Mouse (Mus musculus) neural tube, embryonic 15.5 days (tissue): ENCODE data around the gene Slc25a22. TPM values are rescaled to one million over a fixed set of nuclear protein-coding genes. Genes with fewer than 3 reads are reported as not detected.
A peak's percentile ranks its signal among the peaks of the same experiment; 100 is the strongest.

ENCODE experiments used
- ATAC-seq: fragments of 200-750 bp; cut with Nextera tagmentation; 2 replicates; pipeline ENCODE4 v1.8.0; 2017; ENCODE audit warnings: mild to moderate bottlenecking, moderate TSS enrichment, moderate library complexity; ENCODE audit not compliant: low FRiP score
- H3K27ac ChIP-seq: fragments of 300-500 bp; sonication (generic); replicated peaks from 2 replicates; pipeline ENCODE4 v1.5.1; 2015; ENCODE audit warnings: mild to moderate bottlenecking, inconsistent platforms
- H3K27me3 ChIP-seq: fragments of 300-500 bp; sonication (generic); replicated peaks from 2 replicates; pipeline ENCODE4 v1.6.1; 2015; ENCODE audit warnings: inconsistent platforms
- H3K36me3 ChIP-seq: fragments of 300-500 bp; sonication (generic); 2 replicates; pipeline ENCODE4 v1.6.1; 2015; ENCODE audit warnings: inconsistent platforms
- H3K4me1 ChIP-seq: fragments of 300-500 bp; sonication (generic); 2 replicates; pipeline ENCODE4 v1.6.1; 2015; ENCODE audit warnings: inconsistent platforms
- H3K4me2 ChIP-seq: fragments of 300-500 bp; sonication (generic); 2 replicates; pipeline ENCODE4 v1.6.1; 2015; ENCODE audit warnings: inconsistent platforms, mild to moderate bottlenecking, moderate library complexity
- H3K4me3 ChIP-seq: fragments of 300-500 bp; sonication (generic); replicated peaks from 2 replicates; pipeline ENCODE4 v1.5.1; 2015; ENCODE audit warnings: mild to moderate bottlenecking, inconsistent platforms
- H3K9ac ChIP-seq: fragments of 300-500 bp; sonication (generic); replicated peaks from 2 replicates; pipeline ENCODE4 v1.6.1; 2015; ENCODE audit warnings: mild to moderate bottlenecking, inconsistent platforms
- H3K9me3 ChIP-seq: fragments of 300-500 bp; sonication (generic); replicated peaks from 2 replicates; pipeline ENCODE4 v1.6.1; 2016; ENCODE audit warnings: inconsistent platforms
- WGBS: fragments of 180-500 bp; shearing (Covaris S2); methylation state at CpG from one replicate; pipeline ENCODE4 v1.1.7; 2015; ENCODE audit warnings: mixed read lengths; 5-methylcytosine and 5-hydroxymethylcytosine counted together
- polyA plus RNA-seq: library from polyadenylated mRNA; unstranded; fragments of >200 nt; fragmentation: Nextera tagmentation; extraction: Ambion mirVana; gene quantifications from 2 replicates; pipeline ENCODE4 v1.2.1, GENCODE M21; 2015

The Slc25a22 gene
- polyA plus RNA-seq, 1 experiment from 2014 or later: 88.8 TPM

DNA sequence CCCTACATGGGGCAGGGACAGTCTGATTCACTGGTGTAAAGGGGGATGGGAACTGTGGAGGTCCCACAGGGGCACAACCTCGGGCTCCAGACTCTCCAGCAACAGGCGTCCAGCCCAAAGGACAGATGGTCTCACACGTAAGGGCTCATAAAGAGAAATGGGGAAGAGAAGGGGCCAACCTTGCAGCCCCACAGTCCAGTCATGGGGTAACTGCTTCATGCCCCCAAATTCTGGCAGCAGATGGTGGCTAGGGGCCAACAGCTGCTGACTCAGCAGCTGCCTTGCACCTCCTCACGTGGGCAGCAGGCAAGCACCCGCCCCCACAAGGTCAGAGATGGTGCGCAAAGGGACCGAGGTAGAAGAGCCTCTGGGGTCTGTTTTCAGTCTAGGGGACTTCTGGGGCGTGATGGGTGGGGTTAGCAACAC is 5.5 kb downstream of the Slc25a22 start:
- no peak for ATAC-seq
- Histone ChIP-seq H3K36me3 (peaks cover 42% of the 10 kb centered on the region), H3K27ac (no peak overlapping the region), H3K4me1 (peaks cover 72% of the 10 kb centered on the region), H3K9me3 (no peaks in the 10 kb centered on the region), H3K9ac (no peak overlapping the region), H3K4me2 (no peak overlapping the region), H3K27me3 (no peaks in the 10 kb centered on the region), H3K4me3 (no peak overlapping the region)
- 85% methylated on average over 8 of the region's 8 CpGs for WGBS

DNA sequence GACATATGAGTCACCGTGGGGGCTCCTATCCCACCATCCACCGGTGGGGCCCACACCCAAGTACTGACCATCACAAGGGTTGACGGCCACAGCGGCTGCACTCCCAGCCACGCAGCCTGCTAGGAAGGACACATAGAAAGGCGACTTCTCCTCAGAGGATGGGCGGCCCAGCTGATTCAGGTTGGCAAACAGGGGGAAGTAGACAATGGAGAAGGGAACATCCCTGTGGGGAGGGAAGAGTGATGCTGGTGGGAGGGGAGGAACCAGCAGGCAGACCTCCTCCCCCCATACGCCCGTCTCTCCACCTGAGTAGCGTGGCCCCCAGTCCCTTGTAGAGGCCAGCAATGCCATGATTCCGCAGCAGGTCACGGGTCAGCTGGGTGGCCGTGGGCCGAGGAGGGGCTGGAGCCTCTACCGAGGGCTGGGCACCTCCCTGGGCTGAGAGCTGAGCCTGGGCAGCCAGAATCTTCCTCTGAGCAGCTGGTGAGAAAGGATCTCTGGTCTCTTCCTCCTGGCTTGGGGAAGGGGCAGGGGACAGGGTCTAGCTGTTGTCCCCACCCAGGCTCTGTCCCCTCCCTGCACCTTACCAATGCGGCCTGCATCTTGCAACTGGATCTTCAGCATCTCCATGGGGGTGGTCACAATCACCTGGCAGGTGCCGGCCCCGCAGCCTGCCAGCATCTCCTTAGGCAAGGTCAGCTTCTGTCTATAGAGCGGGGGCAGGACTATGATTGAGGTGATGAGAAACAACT is 6.1 kb downstream of the Slc25a22 start:
- no peak for ATAC-seq
- Histone ChIP-seq H3K4me3 (no peak overlapping the region), H3K27me3 (no peaks in the 10 kb centered on the region), H3K9me3 (no peaks in the 10 kb centered on the region), H3K27ac (no peak overlapping the region), H3K4me1 (peaks cover 67% of the 10 kb centered on the region), H3K4me2 (no peak overlapping the region), H3K9ac (no peak overlapping the region), H3K36me3 (peaks cover 48% of the 10 kb centered on the region)
- WGBS: 95% methylated on average over 19 of the region's 19 CpGs

DNA sequence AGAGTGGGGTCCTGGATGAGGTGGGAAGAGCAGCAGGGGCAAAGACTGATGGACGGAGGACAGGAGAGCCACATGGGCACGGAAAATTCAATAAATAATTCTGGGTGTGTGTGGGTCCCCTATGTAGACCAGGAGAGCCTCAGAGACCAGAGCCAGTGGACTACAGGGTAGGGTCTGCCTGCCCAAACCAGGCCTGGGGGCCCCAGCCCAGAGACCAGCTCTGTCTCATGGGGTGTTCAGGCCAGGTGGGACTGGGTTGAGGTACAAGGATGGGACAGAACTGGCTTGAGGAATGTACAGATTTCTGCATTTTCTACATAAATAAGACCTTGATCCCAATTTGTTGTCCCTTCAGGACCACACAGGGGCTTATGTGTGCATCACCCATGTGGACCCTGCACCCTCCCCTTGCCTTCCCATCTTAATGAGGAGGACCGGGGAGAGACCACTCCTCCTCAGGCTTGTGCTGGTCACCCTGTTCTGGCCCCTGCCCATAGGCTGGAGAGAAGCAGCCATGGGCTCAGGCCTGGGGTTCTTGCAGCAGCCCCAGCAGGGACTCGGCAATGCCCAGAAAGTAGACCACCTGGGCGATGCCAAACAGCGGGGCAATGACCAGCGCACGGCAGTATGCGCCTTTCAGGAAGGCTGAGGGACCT is 7.0 kb downstream of the Slc25a22 start:
- no peak overlapping the region for H3K4me2 ChIP-seq
- no peak for ATAC-seq
- 91% methylated on average over 9 of the region's 9 CpGs for WGBS

DNA sequence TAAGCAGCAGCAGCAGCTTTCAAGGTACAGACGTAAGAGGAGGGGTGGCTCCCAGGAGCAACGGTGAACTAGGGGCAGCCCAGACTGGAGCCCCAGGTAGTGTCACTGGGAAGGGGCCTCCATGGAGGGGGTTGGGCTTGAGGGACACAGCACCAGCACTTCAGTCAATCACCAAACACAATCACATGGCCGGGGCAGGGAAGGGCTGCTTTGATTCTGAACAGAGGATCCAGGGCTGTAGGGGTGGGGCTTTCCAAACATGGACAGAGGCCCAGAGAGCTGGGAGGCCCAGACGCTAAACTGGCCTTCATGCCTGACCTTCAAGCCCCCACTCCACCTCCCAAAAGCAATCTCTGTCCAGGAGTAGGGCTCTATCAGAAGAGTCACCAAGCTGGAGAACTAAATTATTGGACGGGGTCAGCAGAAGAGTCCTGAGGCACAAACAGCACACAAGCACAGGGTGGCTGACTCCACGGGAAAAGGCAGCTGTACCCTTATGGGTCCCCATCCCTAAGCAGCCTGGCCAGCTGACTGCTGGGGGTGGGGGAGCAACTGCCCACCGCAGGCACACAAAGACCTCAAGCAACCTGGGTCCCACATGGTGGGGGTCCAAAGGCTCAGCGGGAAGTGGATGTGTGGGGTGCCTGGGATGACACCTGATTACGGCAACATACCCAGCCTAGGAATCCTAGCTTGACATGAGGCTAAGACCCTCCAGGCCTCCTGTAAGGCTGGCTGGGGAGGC is 7.7 kb downstream of the Slc25a22 start:
- Histone ChIP-seq H3K27ac (peak overlapping the region; percentile 81), H3K4me3 (peak overlapping the region; percentile 64; the same call in 1 of the 2 replicates), H3K9ac (no peak overlapping the region), H3K4me1 (peaks cover 51% of the 10 kb centered on the region), H3K4me2 (peak overlapping the region; percentile 81), H3K9me3 (no peaks in the 10 kb centered on the region), H3K27me3 (no peaks in the 10 kb centered on the region), H3K36me3 (peaks cover 51% of the 10 kb centered on the region)
- 61% methylated on average over 9 of the region's 9 CpGs for WGBS
- ATAC-seq: 0 out of 2 replicates have a peak, but pooled peaks have one; percentile 19

More for the DNA sequence above, 7.0 kb downstream of the Slc25a22 start:
- no peaks in the 10 kb centered on the region for H3K9me3 ChIP-seq
- H3K27me3 ChIP-seq: no peaks in the 10 kb centered on the region
- H3K27ac ChIP-seq: 0 out of 2 replicates have a peak overlapping the region, but pooled peaks have one; percentile 81
- no peak overlapping the region for H3K9ac ChIP-seq
- peaks cover 58% of the 10 kb centered on the region for H3K4me1 ChIP-seq
- peaks cover 51% of the 10 kb centered on the region for H3K36me3 ChIP-seq
- H3K4me3 ChIP-seq: no peak overlapping the region

DNA sequence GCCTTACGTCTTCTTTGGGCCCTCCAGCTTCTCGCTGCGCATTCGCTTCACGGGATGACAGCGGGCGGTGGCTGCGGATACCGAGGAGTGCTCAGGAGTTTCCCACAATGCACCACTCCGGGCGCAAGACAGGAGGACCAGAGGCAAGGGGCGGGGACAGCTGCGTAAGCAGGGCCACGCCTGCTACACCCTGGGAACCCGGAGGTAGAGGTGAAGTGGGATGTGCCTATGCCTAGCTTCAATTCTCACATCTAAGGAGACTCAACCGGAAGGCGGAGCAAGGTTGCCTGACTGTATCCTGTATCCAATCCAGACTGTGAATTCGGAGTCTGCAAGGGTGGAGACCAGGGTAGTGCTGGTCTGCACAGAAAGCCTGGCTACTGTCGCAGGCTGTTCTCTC is 8.4 kb downstream of the Slc25a22 start, which contains the start of gene Cend1:
Gene Cend1 (minus strand): TSS at position 182 of the 400 bp plus-strand sequence.
- Histone ChIP-seq H3K36me3 (peaks cover 51% of the 10 kb centered on the region), H3K9ac (peak within 1 kb of the TSS; percentile 77), H3K27me3 (no peaks in the 10 kb centered on the region), H3K4me2 (peak within 1 kb of the TSS; percentile 81), H3K4me1 (peaks cover 44% of the 10 kb centered on the region), H3K9me3 (no peaks in the 10 kb centered on the region), H3K27ac (peak within 1 kb of the TSS; percentile 81), H3K4me3 (peak within 1 kb of the TSS; percentile 64)
- peak; percentile 87 for ATAC-seq
- 2% methylated on average over 19 of the region's 19 CpGs for WGBS

DNA sequence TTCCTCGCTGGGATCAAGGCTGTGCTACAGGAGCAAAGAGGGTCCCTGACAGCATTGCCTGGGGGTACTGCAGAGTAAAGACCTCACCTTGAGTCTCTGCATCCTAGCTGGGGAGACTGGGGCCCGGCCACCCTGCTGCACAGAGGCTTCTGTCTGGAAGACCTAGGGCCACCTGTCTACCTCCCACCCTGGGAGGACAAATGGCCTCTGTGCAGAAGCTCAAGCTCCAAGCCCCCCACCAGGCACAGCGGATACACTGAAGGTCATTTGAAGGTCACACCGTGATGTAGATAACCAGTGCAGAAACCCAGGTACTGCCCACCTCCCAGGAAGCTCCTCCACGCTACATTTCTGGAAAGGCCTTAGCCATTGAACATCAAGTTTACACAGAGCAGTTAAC is 9.0 kb downstream of the Slc25a22 start:
- peak; percentile 2; the same call in 1 of the 2 replicates for ATAC-seq
- 51% methylated on average over 5 of the region's 5 CpGs for WGBS
- H3K36me3 ChIP-seq: peaks cover 51% of the 10 kb centered on the region

DNA sequence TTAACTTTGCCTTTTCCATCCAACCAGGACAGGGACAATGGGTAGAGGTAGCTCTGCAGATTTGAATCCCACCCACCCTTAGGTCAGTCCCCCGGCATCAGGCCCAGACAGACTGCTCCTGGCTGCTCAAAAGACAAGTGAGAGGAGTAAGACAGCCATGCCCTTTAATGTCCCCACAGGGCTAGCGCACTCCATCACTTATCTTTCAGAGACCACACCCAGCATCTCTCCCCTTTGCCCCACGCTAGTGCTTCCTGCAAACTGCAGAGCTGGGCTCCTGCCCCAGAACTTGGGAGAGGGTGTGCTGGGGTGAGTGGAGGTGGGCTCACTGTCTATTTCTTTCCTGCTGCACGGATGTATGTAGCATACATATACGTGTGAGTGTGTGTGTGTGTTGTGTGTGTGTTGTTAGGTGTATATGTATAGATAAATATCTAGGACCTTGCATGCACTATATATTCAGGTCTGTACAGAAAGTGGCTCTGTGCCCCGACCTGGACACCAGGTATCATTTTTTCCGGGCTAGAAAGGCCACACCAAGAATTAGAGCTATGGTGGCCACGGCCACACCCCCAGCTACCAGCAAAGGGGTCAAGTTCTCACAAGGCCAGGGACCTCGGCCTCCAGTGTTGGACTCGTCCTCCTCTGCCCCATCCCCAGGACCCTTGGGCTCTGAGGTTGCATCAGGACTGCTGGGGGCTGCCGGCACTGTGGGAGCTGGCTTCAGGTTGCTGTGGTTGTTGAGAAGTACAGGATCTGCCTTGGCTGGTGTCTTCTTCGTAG is 10.6 kb downstream of the Slc25a22 start:
- Histone ChIP-seq H3K4me1 (peaks cover 26% of the 10 kb centered on the region), H3K9me3 (no peaks in the 10 kb centered on the region), H3K27me3 (no peaks in the 10 kb centered on the region), H3K9ac (no peak overlapping the region), H3K36me3 (peaks cover 36% of the 10 kb centered on the region), H3K4me2 (no peak overlapping the region), H3K4me3 (no peak overlapping the region), H3K27ac (no peak overlapping the region)
- WGBS: 89% methylated on average over 12 of the region's 12 CpGs
- no peak for ATAC-seq

More for the DNA sequence above, 9.0 kb downstream of the Slc25a22 start:
- peaks cover 38% of the 10 kb centered on the region for H3K4me1 ChIP-seq
- peak overlapping the region; percentile 81 for H3K27ac ChIP-seq
- peak overlapping the region; percentile 64 for H3K4me3 ChIP-seq
- H3K27me3 ChIP-seq: no peaks in the 10 kb centered on the region
- peak overlapping the region; percentile 81 for H3K4me2 ChIP-seq
- H3K9me3 ChIP-seq: no peaks in the 10 kb centered on the region
- peak overlapping the region; percentile 77 for H3K9ac ChIP-seq

DNA sequence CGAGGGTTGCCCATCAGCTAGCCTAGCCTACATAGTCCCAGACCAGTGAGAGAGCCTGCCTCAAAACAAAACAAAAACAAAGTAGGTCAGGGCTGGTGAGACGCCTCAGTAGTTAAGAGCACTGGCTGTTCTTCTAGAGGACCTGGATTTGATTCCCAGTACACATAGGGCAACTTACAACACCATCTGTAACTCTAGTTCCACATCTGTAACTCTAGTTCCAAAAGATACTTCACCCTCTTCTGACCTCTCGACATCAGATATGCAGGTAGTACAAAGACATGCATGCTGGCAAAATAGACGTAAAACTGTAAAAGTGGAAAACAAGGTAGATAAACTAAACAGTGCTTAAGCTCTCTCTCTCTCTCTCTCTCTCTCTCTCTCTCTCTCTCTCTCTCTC is 13.9 kb downstream of the Slc25a22 start:
- WGBS: 78% methylated on average over 4 of the region's 4 CpGs
- peaks cover 10% of the 10 kb centered on the region for H3K4me1 ChIP-seq
- H3K9me3 ChIP-seq: no peaks in the 10 kb centered on the region
- no peak overlapping the region for H3K4me3 ChIP-seq
- H3K9ac ChIP-seq: no peak overlapping the region
- H3K36me3 ChIP-seq: peaks cover 14% of the 10 kb centered on the region
- H3K4me2 ChIP-seq: no peak overlapping the region
- H3K27me3 ChIP-seq: no peaks in the 10 kb centered on the region
- H3K27ac ChIP-seq: no peak overlapping the region
- ATAC-seq: no peak

DNA sequence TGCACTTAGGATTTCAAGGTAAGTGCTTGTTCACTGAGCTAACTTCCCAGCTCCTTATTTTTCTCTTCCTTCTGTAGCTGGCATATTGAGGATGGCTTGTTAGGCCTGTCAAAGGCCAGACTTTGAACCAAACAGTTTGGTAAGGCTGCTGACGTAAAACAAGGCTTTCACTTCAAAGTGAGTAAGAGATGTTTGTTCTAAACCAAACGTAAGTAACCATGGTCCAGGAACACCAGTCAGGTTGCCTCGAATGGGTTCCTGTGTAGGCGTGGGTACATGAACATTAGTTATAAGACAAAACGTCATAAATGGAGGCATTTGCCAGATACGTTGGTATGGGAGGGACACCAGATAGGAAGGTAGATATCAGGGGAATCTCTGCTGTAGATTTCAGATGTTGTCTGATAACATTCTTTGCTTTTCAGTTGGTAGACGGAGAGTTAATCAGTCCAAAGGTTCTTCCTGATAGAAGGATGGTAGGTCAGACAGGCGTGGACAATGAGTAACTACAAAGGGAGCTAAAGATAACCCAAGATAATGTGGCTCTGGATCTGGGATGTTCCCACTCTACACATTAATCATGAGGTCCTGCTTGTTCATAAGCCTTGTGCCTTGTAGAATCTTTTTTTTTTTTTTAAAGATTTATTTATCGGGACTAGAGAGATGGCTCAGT is 17.5 kb downstream of the Slc25a22 start:
- Histone ChIP-seq H3K27ac (no peak overlapping the region), H3K27me3 (no peaks in the 10 kb centered on the region), H3K4me3 (no peak overlapping the region), H3K9me3 (no peaks in the 10 kb centered on the region), H3K4me2 (no peak overlapping the region), H3K9ac (no peak overlapping the region), H3K36me3 (no peaks in the 10 kb centered on the region), H3K4me1 (no peaks in the 10 kb centered on the region)
- WGBS: 87% methylated on average over 9 of the region's 9 CpGs
- ATAC-seq: no peak

DNA sequence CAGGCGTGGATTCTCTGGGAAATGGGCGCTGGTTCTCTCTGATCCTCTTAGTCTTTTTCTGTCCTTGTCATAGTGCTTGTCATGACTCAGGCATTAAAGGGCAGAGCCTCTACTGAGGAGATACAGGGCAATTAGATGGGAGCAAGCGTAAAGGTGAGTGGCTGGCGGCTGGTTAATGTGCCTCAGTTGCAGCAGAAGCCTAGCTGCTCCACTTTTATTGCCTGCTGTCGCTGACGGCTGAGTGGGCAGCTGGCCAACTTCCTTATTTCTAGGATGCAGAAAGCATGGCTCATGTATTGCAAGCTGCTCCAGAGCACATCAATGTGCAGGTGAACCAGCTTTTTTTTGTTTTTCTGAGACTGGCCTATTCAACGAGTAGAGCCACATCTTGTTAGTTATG is 18.7 kb downstream of the Slc25a22 start:
- H3K4me1 ChIP-seq: peaks cover 6% of the 10 kb centered on the region
- no peak for ATAC-seq
- no peak overlapping the region for H3K4me2 ChIP-seq
- no peak overlapping the region for H3K27ac ChIP-seq
- 39% methylated on average over 7 of the region's 7 CpGs for WGBS
- no peak overlapping the region for H3K4me3 ChIP-seq
- H3K9ac ChIP-seq: no peak overlapping the region
- no peaks in the 10 kb centered on the region for H3K27me3 ChIP-seq
- H3K36me3 ChIP-seq: no peaks in the 10 kb centered on the region
- no peaks in the 10 kb centered on the region for H3K9me3 ChIP-seq
